Mouse (Mus musculus) heart, postnatal 14 days (tissue): ENCODE data around the gene Zglp1. TPM values are rescaled to one million over a fixed set of nuclear protein-coding genes. Genes with fewer than 3 reads are reported as not detected.

Source experiments
- DNase-seq, 2 experiments: peaks; one replicate each; pipeline ENCODE4 v3.0.0; 2021 to 2022
- intact Hi-C: fragments of 180-260 bp; cut with DNase I; formaldehyde crosslinking; loops from one replicate; pipeline ENCODE4 v1.15.1; 2025
- long read RNA-seq, 2 experiments: library from polyadenylated mRNA; stranded (forward); transcript quantifications; one replicate each; pipeline ENCODE4 v2.0.0; 2021
- total RNA-seq, 2 experiments: library from RNA; stranded (reverse); gene quantifications; 2 replicates each; pipeline ENCODE4 v1.2.3; 2021

Gene Zglp1
- total RNA-seq, result not detected
- long read RNA-seq, experiment 1, partial matches to known transcripts, result 1 of 1 reads
- long read RNA-seq, experiment 1, other reads (novel, unspliced or antisense), result 0 of 1 reads
- long read RNA-seq, experiment 2, result 0 reads

DNA sequence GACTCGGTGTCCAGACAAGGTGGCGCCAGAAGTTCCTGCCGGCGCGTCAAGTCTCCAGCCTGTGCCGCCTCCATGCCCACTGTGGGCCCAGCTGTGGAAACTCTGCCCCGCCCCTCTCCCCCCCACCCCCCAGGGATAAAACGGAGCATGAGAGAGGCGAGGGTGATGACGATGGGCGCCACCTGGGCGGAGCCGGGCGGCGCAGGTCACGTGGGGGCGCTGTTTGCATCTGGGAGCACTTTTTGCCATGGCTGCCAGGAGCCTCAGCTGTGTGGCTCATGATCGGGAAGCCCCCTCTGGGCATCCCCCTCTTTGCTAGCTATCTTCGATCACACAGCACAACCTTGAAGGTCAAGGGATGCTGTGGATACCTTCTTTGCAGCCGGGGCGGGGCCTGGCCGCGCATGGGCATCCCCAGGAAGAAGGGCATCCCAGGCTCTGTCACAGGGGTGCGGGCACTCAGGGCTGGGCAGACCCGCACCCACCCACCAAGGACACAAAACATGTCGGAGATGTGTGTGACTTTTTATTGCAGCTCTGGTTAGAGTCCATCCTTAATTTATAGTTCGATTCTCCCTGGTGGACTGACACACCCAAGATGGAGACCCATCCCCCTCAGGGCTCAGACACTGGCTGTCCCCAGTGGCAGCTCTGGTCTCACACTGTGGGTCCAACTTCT lies at the start of gene Zglp1:
Zglp1 (minus strand) TSS at position 88 of the 679 bp plus-strand sequence.
- DNase-seq, result no peak
- intact Hi-C loops, result no loop called here

DNA sequence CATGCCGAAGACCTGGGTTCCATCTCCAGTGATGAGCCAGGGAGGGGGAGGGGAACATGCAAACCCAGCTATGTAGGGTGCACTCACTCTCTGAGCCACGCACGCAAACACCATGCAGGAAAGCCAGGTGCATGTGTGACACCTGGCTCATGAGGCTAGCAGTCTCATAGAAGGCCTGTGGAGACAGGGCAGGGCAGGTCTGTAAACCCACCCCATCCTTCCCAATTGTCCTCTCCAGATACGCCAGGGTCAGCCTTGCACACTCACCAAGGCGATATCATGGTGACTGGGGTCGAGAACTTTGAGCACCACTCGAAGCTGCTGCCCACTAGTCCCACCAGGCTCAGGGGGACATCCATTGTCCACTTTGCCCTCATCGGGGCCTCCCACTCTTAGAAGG lies 48.2 kb upstream of the Zglp1 start:
- intact Hi-C loops, result no loop called here
- DNase-seq, result no peak

- DNase-seq, result no peak
Measured at GRCm38 (mm10) chr9:21114190-21114589, 47.3 kb upstream of the Zglp1 start.

GRCm38 (mm10) chr9:21113751-21114150 lies 46.9 kb upstream of the Zglp1 start:
- intact Hi-C loops, result no loop called here
- no peak for DNase-seq

More at GRCm38 (mm10) chr9:21114190-21114589, 47.3 kb upstream of the Zglp1 start:
- intact Hi-C loops, result no loop called here

DNA sequence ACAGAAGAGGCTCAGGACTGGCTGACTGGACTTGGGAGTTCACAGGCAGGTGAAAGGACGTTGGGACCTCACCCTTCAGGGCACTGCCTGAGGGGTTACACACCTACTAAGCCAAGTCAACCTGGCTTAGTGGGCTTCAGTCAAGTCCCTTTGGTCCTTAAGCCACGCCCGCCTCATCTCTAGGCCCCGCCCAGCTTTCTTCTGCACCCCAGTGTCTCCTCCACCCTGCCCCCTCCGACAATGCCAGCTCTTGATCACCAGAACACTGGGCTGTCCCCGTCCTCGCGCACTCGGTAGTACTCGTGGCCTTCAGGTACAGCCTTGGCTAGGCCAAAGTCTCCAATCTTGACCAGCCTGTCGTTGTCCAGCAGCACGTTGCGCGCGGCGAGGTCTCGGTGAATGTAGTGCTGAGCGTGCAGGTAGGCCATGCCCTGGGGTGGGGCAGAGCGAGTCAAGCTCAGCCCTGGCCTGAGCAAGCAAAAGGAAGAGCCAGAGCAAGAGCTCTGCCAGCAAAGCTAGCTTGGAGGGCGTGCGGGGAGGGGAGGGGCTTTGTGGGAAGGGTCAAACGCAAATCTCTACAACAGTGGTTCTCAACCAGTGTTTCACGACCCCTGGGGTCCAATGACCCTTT lies 40.8 kb upstream of the Zglp1 start:
- intact Hi-C loops, result no loop called here
- no peak for DNase-seq

DNA sequence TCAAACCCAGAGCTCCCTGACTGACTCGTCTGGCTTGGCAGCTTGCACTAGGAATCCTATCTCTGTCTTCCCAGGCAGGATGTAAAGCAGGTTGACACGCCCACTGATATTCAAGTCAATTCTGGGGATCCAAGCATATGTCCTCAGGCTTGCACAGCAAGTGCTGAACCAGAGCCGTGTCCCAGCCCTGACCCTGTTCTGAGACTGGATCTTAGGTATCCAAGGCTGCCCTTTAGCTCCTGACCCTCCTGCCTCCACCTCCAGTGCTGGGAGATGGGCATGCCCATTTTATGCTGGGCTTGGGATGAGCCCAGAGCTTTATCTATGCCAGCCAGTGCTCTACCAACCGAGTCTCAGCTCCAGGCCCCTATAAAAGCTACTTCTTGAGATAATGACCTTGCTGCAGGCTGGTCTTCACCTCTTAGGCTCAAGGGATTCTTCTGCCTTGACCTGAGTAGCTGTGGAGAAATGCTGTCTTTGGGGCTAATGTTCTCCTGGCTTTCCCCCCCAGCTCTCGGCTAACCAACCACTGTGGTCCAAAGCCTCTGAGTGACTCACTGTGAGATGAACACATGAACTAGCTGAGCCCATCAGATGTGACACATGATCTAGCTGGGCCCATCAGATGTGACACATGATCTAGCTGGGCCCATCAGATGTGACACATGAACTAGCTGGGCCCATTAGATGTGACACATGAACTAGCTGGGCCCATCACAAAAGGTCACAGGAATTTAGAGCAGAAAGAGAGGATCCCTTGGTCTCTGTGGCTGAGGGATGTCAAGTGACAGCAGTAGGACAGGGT lies 39.1 kb upstream of the Zglp1 start:
- intact Hi-C loops, result no loop called here
- DNase-seq, result no peak

DNA sequence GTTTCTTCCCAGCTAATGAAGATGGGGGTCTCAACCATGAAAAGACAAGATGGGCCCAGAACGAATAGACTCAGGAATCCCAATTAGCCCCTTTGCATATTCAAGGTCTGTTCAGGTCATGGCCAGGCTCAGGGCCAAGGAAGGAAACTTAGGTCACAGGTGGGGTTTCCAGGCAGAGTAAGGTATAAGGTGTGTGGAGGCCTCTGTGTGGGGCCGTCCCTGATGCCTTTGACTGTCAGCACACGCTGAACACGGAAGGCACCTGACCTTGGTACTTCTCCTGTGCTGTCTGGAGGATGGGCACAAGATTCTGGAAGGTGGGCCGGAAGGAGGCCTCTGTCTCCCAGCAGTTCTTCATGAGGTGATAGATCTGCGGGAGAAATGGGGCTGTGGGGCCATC lies 37.9 kb upstream of the Zglp1 start:
- intact Hi-C loops, result no loop called here

GRCm38 (mm10) chr9:21102076-21102475 lies 35.2 kb upstream of the Zglp1 start:
- DNase-seq, result no peak
- intact Hi-C loops, result no loop called here

More for the DNA sequence above, 37.9 kb upstream of the Zglp1 start:
- no peak for DNase-seq

DNA sequence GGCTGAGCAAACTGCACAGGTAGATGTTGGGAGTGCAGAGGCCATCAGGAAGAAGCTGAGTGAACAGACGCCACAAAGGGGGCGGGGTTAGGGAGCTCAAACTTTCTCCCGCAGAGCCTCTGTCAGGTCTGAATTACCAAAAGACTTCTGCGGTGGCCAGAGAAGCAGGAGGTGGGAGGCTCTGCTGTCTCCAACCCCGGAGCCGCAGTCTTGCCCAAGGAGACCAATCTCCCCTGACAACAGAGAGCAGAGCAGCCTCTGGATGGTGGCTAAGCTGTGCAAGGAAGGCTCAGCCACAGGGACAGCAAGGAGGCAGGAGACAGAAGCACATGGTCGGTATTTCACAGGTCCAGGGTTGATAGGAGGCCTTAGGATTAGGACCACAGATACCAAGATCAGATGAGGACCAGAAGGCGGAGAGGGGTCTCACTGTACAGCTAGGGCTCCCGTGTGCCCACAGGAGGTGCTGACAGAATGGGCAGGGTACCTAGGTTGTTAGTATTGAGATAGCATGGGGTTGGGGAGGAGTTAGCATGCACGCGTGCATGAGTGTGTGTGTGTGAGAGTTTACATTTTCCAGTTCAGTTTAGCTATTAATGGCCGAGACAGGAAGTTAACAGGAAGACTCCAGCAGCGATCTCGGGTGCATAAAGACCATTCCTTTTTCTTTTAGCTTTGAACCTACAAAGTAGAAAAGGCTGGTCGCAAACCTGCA lies 33.7 kb upstream of the Zglp1 start:
- no peak for DNase-seq
- intact Hi-C loops, result no loop called here

DNA sequence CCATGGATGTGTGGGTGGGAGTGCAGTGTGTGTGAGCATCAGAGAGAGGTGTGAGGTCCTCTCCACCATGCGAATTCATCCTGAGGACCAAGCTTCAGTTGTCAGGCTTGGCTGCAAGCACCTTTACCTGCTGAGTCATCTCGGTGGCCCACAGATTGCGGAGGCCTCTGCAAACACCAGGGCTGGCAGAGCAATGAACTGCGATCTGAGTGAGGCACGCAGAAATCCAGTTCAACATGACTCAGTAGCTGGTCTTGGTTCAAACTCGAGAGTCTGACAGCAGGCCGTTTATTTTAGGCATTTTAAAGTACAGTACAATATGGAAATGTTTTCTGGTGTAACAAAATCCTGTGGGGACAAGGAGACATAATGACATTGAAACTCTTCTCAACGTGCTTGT lies 30.9 kb upstream of the Zglp1 start:
- intact Hi-C loops, result no loop called here
- no peak for DNase-seq

DNA sequence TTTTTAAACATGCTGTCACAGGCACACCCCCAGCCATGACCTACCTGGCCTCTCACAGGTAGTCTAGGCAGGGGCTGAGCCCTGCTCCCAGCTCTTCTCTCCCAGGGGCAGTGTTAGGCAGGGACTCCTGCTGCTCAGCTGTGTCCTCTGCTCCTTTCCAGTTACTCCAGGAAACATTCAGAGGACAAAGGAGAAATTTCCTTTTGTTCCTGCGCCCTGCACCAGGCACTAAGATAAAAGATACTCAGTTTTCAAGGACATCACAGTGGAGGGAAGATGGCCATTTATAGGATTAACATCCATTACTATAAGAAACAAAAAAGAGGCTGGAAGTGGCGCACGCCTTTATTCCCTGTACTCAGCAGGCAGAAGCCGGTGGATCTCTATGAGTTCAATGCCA lies 29.1 kb upstream of the Zglp1 start:
- intact Hi-C loops, result no loop called here
- no peak for DNase-seq

GRCm38 (mm10) chr9:21093423-21093822 lies 26.5 kb upstream of the Zglp1 start:
- no peak for DNase-seq
- intact Hi-C loops, result loop anchor here (5.0 kb wide), 2 partner anchors 39 to 61 kb away; partner anchors contain the start of genes Icam5 and Tyk2

DNA sequence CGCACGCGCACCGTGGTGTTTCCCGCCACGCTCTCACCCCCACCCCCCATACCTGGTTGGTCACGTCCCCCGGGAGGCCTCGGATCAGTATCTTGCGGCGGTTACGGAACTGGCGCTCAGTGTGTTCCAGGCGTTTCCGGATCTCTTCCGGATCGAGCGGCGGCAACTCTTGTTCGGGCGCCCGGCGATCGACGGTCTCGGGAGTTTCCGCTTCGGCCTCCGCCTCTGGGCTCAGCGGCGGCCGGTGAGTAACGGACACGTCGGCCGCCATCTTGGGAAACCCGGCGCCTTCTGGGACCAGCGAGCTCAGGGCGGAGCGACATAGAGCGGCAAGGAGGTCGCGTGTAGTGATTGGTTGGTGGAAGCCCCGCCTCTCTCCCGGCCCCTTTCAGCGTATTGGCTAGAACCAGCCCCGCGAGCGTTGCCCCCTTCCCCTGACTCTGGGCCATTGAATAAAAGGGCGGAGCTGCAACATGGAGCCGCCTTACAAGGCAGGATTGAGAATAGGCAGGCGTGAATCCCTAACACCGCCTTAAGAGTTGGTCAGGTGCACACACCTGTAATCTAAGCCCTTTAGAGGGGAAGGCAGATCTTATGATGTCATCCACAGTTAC lies 24.9 kb upstream of the Zglp1 start, which contains the start of the genes Gm38431 and Raver1:
Gm38431 (minus strand) TSS at position 291 of the 614 bp plus-strand sequence.
Raver1 (minus strand) TSS at position 302 of the 614 bp plus-strand sequence.
- intact Hi-C loops, result loop anchor here (5.0 kb wide), 2 partner anchors 40 to 60 kb away; partner anchors contain the start of genes Icam5 and Tyk2
- peak; percentile 95 to 96 for DNase-seq

GRCm38 (mm10) chr9:21090972-21091706 lies 24.2 kb upstream of the Zglp1 start:
- intact Hi-C loops, result loop anchor here (5.0 kb wide), 2 partner anchors 41 to 59 kb away; partner anchors contain the start of genes Icam5 and Tyk2

GRCm38 (mm10) chr9:21090537-21090936 lies 23.6 kb upstream of the Zglp1 start:
- no peak for DNase-seq
- intact Hi-C loops, result loop anchor here (5.0 kb wide), 2 partner anchors 42 to 58 kb away; partner anchors contain the start of genes Icam5 and Tyk2

More at GRCm38 (mm10) chr9:21090972-21091706, 24.2 kb upstream of the Zglp1 start:
- DNase-seq, result no peak

GRCm38 (mm10) chr9:21083324-21083723 lies 16.4 kb upstream of the Zglp1 start:
- DNase-seq, result no peak
- intact Hi-C loops, result no loop called here

GRCm38 (mm10) chr9:21081127-21081526 lies 14.2 kb upstream of the Zglp1 start:
- no peak for DNase-seq
- intact Hi-C loops, result no loop called here

DNA sequence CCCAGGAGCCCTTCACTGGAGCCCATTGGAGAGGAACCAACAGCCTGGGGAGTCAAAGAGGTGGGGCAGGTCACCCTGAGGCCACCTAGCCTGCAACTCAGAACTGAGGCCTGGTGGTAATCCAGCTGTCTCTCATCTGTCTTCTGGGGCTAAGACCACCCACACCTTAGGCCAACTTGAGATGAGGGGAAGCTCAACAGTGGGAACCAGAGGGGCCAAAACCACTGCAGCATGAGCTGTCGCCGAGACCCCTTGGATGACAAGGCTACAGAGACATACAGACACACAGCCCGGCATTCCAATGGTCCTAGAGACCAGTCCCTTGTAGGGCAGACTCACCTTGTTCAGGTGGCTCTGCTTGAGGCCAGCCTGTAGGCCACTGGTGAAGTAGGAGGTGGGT lies 8.7 kb upstream of the Zglp1 start:
- intact Hi-C loops, result no loop called here
- no peak for DNase-seq

GRCm38 (mm10) chr9:21074173-21074572 lies 7.3 kb upstream of the Zglp1 start:
- intact Hi-C loops, result no loop called here
- no peak for DNase-seq
